Mouse (Mus musculus) retina, postnatal 1 day (tissue): ENCODE data around the gene Baz2b.

Source experiments
- DNase-seq: peaks from one replicate; pipeline ENCODE4 v3.0.0-alpha.2; 2012

The Baz2b gene

DNA sequence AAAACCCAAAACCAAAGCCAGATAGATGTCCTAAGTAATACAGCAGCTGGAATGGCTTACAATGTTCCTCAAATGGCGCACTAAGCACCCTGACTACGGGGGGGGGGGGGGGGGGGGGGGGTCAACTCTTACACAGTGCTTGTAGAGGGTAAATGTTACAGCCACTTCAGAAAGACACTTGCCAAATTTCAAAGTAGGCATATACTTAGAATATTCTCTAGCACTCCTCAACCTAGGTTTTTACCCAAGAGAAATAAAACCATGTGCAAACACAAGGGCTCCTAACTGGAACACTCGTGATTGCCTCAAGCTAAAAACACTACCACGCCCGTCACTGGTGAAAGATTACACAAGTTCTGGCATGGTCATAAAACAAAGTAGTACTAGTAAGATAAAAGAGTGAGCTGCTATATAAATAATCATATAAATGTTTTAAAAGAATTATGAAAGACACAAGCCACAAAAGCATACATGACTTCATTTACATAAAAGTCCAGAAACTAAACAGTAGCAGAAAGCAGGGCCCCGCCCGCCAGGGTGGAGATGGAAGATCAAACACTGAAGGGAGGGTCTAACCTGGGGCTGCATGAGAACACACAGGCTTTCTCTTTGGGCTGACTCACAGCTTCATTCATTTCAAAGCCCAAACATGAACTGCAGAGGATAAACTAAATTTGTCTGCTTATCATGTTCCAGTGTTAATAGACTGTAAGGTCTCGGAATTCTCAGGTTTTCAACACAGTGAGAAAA is 212.0 kb downstream of the Baz2b start:
- DNase-seq = no peak

DNA sequence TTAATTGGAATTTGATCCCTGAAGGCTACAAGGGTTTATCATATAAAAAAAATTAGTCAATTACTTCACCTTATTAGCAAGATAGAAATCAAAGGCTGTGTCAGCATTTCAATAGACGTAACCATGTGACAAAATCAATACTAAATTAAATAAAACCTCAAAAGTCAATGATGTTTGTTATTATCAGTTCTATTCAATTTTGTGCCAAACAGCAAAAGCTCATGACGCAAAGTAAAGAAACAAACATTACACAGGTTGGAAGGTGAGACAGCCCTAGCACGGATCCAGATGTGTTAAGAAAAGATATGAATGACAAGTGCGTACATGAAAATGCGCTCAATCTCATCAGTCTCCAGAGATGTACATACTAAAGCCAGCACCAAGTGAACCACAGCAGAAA is 212.7 kb downstream of the Baz2b start:
- DNase-seq = no peak

DNA sequence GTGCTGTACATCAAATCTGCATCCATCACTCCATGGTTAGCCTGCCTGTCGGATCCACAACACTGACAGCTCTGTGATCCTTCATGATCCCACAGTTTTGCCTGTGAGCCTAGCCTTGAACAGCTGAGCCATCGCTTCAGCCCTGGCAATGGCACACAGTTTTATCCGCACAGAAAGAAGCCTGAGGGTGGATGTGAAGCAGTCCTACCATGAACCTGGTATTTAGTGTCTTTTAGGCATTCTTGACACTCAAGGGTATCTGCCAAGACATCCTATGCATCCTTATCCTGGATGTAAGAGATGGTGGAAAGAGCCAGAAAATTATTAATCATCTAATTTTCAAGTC is 216.5 kb downstream of the Baz2b start:
- DNase-seq = no peak

DNA sequence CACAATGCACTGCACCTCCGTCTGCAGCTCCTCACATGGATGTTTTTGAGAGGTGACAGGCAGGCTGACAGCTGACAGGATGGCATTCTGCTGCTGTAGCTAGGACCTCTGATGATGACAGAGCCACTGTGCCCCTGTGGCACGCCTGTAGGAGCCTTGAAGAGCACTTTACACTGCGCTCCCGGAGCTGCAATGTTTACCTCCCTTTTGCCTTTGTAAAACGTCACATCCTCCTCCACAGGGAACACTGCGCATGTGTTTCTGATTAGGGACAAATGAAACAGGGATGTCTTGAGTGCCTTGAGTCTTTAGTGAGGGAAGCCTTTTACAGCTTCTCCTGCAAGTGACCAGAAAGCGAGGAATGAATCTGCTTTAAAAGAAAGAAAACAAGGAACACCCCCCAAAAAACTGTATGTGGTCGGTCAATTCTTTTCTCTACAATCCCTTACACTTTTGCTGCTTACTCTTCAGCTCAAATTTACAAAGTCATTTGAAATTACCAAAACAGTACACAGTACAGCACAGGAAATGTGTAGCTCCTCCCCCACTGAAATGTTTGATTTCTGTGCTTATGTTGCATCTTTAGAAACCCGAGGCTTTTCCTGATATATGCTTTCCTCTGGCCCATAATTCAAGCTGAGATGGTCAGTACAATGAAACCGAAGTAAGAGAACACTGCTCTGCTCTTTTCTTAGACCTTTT is 217.0 kb downstream of the Baz2b start:
- no peak for DNase-seq

DNA sequence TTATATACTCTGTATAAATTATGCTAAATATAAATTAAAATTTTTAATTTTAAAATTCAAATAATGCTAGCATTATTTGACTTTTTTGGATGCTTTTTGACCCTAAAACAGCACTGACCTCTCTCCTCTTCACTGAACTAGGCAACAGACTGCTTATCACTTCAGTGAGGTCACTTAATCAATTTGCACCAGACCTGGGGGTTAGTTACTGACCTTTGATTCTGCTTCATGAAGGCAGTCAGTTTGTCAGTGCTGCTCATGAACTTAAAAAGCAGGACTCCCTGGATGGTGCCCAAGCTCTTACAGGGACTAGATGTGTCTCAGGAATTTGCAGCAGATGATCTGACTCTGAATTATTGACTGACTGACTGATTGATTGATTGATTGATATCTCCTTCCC is 217.9 kb downstream of the Baz2b start:
- DNase-seq = no peak

DNA sequence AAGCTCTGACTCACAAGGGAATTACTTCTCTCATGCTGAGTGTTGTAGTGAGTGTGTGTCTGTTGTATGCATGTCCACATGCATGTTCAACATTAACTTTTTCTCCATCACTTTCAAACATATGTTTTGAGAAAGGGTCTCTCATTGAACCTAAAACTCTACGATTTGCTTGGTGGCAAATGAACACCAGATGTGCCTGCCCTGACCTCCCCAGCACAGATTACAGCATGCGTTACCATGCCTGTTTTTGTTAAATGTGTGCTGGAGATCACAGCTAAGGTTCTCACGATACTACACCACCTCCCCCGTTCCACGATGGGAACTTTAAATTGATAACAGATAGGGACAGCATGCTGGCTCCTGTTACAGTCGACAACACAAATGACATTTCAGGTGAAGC is 222.1 kb downstream of the Baz2b start:
- no peak for DNase-seq

DNA sequence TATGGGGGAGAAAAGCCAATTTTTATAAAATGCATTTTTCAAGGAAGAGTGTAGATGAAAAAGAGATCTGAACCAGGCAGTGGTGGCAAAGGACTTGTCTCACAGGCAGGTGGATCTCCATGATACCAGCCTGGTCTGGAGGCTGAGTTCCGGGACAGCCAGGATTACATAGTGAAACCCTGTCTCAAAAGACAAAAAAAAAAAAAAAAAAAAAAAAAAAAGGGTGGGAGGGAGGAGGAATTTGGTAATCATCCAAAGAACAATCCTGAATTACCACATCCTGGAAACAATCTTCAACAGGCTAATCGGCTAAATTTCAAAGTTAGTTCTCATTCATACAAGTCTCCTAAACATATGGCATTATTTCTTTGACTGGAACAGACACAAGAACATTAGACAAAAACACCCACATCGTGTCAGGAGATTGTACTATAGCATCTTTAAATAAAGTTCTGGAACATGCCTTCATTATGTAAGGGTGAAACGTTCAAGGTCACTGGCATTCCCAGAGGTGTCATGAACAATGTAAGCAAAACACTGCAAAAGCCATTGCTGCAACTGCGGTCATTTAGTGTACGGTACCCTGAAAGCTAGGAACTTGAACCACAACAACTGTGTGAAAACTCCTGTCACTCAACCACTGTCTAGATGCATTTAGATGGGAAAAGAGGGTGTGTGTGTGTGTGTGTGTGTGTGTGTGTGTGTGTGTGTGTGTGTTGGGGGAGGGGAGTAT is 230.0 kb downstream of the Baz2b start:
- DNase-seq = no peak

DNA sequence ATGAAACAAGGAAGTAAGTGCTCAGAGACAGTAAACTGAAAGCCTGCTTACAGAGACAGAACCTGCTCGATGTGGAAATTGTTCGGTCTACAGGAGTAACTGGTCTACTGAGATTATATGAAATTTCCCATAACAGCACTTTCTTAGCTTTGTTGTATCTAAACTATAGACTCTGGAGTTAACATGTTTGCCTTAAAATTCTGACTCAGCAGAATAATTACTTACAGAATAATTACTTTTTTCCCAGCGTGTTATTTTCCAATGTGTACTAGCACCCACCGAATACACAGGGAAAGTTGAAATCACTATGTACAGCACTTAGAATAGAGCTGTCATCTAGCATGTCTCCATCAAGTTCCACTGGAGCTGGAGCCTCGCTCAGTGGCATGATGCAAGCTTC is 233.0 kb downstream of the Baz2b start:
- DNase-seq = no peak

DNA sequence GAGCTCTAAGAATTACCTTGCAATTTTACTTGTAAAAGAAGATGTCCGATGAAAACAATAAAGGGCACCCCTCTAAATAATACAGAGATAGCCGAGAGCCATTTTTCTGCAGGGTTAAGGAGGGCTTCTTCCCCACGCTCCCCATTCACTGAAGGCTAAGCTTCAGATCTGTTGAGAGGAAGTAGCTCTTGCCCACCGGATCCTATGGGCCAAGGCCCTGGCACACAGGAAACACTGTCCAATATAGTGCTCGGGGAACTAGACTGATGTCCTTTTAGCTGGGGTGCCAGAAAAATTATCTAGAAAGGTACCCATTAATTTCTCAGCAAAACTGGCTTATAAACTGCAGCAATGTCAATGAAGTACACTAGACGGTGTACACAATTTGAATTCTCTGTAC is 233.9 kb downstream of the Baz2b start:
- no peak for DNase-seq

DNA sequence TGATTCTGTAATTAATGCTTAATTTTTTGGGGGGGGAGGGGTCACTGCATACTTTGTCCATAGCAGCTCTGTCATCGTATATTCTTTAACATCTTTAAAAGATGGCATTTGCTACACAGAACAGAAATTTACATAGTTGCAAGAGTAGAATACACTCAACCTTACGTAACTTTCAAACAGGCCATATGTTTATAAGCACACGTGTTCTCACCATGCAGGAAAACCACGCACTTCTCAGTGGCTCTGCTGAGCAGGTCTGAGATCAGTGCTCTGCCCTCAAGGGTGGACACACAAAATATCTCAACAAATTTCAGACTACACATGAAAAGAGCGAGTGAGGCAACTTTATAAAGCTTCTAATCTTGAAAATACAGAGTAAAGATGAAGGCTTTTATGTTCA is 235.7 kb downstream of the Baz2b start:
- DNase-seq = no peak

DNA sequence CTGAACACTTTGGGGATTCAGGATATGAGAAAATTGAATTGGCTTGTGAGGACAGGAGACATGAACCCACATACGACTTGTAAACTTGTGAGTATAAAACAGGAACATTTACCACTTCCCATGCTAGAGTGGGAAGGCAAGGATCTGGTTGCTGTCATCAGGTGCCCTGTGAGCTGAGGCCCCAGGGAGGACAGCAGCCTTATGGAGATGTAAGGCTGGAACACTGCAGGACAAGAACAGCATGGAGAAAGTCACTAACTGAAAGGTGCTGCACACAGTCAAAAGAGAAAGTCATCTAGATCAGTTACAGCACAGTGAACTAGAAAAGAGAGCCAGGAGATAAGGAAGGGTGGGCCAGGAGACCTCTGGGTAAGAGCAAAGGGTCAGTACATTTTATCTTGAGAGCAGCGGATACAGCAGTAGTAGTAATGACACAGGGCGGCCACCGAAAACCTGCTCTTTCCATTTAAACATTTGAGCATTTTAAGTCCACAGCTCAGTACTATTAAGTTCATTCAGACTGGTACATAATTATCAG is 236.5 kb downstream of the Baz2b start:
- no peak for DNase-seq

DNA sequence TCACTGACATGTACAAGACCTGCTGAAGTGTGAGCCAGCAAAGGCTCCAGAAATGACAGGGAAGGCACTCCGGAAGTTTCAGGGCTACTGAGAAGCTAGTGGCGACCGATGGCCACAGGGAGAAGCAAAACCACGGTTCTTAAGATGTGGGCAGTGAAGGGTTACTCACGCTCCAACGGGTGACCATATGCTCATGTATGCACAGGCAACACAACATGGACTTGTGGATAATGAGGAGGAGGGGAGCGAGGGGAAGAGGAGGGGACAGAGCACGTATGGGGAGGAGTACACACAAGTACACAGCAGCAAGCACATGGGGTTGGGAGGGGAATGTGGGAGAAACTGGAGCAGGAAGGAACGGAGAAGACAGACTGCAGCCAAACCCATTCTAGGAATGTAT is 239.1 kb downstream of the Baz2b start:
- DNase-seq = peak; percentile 55

DNA sequence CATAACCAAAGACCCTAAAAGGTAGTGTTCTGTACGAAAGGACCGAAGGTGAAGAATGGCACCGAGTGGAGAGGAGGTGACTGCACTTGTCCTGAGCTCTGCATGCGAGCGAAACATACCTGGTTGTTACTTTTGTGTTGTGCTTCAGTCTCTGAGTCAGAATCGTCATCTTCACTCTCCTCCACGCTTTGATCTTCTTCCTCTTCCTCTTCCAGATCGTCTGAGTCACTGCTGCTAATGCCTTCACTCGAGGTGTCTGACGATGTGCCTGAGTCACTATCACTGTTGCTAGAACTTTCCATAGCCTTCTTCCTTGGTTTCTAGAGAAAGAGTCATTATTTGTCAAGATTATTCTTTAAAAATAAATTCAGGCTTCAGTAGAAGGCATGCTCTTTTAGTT is 240.5 kb downstream of the Baz2b start:
- no peak for DNase-seq

DNA sequence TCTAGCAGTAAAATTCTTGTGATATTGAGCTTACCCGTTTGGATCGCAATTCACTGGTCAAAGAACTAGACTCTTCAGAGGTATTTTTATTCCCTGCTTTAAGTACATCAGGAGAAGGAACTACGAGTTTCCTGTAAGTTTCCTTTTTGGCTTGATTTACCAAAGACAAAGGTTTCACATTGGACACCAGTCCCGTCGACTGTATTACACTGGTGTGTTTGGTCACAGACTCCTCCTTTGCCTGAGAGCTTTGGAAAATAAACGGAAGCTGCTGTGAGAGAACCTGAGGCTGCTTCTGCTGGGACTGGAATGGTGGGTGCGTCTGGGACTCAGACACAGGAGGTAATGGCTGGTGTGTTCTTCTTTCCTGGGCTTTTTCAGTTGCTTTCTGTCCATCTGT is 241.0 kb downstream of the Baz2b start:
- DNase-seq = no peak

DNA sequence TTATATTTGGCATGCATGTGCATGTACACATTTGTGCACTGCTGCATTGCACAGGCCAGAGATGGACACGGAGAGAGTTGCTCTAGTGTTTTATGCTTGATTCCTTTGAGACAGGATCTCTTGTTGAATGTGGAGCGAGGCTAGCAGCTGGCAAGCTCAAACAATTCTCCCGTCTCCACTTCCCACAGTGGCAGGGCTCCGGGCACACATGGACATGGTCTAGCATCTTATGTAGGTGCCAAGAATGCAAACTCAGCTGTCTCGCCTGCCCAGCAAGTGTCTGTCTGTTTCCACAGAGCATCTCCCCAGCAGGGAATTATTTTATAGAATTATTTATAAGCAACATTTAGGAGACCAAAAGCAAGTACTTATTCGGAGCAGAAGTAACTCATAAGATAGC is 243.2 kb downstream of the Baz2b start:
- DNase-seq = no peak

DNA sequence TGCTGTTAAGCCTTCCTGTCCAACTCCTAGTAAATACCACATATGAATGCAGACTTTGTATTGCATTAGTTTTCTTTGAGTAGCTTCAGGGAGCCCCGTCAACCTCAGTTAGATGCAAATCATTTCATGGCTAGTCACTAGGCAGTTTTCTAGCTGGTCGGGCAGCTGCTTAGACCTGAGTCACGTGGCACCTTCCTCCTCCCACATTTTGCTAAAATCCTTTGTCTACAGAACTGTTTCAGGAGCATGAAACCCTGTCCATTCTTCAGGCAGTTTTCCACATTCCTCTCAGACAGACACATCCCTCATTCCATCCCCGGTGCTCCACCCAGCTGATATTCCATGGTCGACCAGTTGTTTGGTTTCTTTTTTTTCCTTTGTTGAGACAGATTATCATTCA is 246.6 kb downstream of the Baz2b start:
- DNase-seq = no peak

DNA sequence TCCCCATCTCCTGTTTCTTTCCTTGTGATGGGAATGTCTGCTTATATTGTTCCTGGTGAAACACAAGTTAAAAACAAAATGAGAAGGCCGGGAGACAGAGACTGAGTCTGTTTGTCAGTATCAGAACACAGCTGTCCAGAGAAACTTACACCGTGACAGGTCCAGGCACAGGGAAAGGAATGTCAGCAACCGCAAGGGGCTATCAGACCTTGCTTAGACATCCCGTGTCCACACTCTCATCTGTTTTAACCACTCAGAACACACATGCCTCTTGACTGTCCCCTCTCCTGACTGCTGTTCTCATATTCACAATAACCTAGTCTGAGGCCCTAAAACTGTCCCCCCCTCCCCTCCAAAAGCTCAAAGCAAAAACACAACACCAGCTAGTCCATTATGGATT is 247.1 kb downstream of the Baz2b start:
- DNase-seq = no peak

DNA sequence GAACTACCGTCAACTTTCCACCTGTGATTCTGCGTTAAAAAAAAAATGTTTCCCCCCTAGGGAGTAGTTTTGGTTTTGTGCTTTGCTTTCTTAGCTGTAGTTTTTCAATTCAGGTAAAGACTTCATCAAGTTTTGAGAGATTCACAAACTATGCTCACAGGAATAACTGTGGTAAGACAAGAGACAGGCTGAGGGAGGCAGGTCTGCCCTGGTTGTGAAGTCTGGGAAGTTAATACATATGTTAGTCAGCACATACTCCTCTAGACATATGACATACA is 249.2 kb downstream of the Baz2b start:
- no peak for DNase-seq

DNA sequence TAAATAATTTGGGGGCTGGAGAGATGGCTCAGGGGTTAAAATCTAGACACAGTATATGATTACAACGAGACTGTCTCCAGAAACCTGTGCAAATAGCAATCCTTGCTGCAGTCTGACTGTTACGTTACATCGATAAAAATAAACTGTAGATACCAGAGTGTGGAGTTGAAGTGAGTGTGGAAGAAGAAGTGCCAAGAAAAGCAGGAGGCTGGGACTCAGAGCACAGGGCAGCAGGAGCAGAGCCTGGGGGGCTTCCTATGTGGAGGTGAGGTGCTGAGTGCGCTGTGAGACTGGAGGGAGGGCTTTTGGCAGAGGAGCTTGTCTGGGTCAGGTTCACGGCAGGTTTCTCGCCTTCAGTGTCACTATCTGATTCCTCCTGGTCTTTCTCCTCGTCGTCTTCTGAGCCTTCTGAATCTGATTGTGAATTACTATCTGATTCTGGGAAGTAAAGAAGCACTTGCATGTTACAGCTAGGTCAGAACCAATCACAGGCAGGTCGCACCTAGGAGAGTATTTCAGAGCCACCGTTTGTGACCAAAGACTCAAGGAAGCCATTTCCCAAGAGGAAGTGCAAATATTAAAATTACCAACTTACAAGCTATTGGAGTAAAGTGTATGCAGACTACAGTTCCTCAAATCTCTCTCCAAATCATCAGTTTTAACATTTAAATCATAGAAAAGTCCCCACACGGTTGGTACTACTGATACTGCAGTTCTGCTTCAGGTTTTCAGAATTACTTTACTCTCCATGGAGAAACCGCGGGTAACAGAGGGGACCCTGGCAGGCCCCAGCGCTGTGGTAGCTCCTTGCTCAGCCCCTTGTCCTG is 249.8 kb downstream of the Baz2b start:
- DNase-seq = no peak

DNA sequence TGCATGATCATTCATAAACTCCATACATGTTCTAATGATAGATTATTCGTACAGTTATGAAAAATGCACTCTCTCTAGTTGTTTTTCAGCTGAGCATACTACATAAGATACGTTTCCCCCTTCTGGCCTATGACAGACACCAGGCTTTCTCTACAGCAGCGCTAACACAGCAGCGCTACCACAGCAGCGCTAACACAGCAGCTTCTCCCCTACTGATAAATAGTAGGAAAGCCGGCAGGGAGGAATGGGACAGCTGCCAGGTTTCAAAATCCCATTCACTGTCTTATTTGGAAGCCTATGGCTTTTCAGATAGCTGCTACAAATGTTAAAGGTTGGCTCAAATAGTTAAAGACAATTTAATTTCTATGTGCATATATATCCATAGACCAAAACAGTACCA is 251.1 kb downstream of the Baz2b start:
- DNase-seq = no peak

DNA sequence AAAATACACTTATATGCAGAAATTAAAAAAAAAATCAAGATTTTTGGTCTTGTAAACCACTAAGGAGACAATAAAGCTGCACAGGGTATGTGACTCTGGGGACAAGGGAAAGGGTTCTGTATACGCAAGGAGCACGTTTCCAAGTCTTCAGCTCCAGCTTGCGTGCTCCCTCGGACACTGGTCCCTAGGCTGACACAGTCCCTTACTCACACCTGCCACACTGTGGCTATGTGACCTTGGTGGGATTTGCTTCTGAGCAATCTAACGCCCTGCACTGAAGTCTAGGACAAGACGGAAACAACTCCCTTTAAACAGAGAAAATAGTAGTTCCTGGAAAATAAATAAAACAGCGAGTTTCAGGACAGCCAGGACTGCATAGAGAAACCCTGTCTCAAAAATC is 253.7 kb downstream of the Baz2b start:
- no peak for DNase-seq

DNA sequence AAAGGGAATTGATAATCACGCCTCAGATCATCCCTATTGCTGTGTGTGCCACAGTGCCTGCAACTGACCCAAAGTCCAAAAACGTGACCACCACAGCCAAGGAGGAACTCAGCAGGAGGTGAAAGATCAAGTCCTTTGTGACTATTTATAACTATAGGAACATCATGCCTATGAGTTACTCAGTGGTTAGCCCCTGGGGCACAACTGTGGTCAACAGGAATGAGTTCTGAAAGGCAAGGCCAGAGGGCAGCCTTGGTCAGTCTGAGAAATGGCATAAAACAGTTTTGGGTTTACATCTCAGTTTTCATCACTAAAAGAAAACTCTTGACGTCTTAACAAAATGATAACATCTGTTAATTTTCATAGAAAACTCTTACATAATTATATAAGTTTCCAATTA is 254.8 kb downstream of the Baz2b start:
- DNase-seq = no peak

DNA sequence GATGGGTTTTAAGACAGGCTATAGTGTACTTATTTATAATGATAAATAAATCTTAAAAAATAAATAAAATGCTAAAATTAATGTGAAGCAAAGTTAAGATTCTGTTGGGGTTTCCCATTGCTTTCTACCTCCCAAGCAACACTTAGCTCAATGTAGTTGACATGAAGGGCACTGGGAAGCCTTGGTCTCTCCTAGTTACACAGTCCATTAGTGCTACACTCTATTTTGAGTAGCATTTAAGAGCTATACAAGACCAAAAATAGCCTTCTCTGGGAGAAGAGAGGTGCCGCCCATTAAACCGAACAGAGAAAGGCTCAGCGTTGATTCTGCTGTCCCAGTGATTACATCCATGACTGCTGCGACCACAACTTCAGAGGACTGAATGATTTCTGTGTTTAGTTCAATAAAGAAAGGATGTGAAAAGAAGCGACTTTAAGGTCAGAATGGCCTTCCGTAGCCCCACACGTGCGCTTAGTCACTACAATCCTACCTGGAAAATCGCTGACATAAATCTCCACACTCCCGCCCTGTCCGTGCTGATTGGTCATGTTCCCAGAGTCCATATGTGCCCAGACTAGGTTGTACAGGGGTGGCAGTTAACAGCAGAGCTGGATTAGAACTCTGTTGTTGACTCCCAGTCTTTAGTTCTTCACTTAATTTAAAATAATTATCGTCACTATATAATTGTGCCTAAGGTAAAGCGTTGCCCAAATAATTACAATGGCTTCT is 257.2 kb downstream of the Baz2b start:
- DNase-seq = no peak
